Mouse (Mus musculus) liver, embryonic 13.5 days (tissue): ENCODE measurements at regions not wholly inside any gene's neighbourhood (a gene's known extent, or its start where the extent isn't known, plus 50 kb on each side); places are given as distances from the start of the nearest gene placed in this dataset.
"Not testable (repeated sequence)": the region's sequence is repeated elsewhere in the genome, so short reads cannot be mapped to it uniquely, and the experiment has no call there.

Experiments
- ATAC-seq: fragments of 200-750 bp; cut with Nextera tagmentation; 2 replicates; pipeline ENCODE4 v1.8.0; 2017; ENCODE audit warnings: low read depth, mild to moderate bottlenecking, moderate number of reproducible peaks, moderate library complexity
- DNase-seq: peaks from one replicate; pipeline ENCODE4 v3.0.0; 2022
- H3K27ac ChIP-seq: fragments of 300-500 bp; sonication (generic); 2 replicates; pipeline ENCODE4 v1.5.1; 2015; ENCODE audit warnings: moderate library complexity, mild to moderate bottlenecking, inconsistent platforms
- H3K27me3 ChIP-seq: fragments of 300-500 bp; sonication (generic); 2 replicates; pipeline ENCODE4 v1.6.1; 2015; ENCODE audit warnings: mild to moderate bottlenecking, inconsistent platforms
- H3K36me3 ChIP-seq: fragments of 300-500 bp; sonication (generic); 2 replicates; pipeline ENCODE4 v1.6.1; 2015; ENCODE audit warnings: mild to moderate bottlenecking, inconsistent platforms
- H3K4me1 ChIP-seq: fragments of 300-500 bp; sonication (generic); replicated peaks from 2 replicates; pipeline ENCODE4 v1.6.1; 2015; ENCODE audit warnings: inconsistent platforms
- H3K4me2 ChIP-seq: fragments of 300-500 bp; sonication (generic); 2 replicates; pipeline ENCODE4 v1.6.1; 2015; ENCODE audit warnings: inconsistent platforms, mild to moderate bottlenecking, moderate library complexity
- H3K4me3 ChIP-seq: fragments of 300-500 bp; sonication (generic); replicated peaks from 2 replicates; pipeline ENCODE4 v1.5.1; 2015; ENCODE audit warnings: mild to moderate bottlenecking, inconsistent platforms
- H3K9ac ChIP-seq: fragments of 300-500 bp; sonication (generic); 2 replicates; pipeline ENCODE4 v1.6.1; 2015; ENCODE audit warnings: mild to moderate bottlenecking, inconsistent platforms
- H3K9me3 ChIP-seq: fragments of 300-500 bp; sonication (generic); replicated peaks from 2 replicates; pipeline ENCODE4 v1.6.1; 2016; ENCODE audit warnings: inconsistent platforms
- WGBS: fragments of 180-500 bp; shearing (Covaris S2); methylation state at CpG from one replicate; pipeline ENCODE4 v1.1.7; 2015; ENCODE audit not compliant: insufficient replicate concordance; 5-methylcytosine and 5-hydroxymethylcytosine counted together

GRCm38 (mm10) chr19:29869526-29869925 is 55.4 kb upstream of the Il33 start:
- no peaks in the 10 kb centered on the region for H3K4me1 ChIP-seq
- no peak overlapping the region for H3K9ac ChIP-seq
- no peaks in the 10 kb centered on the region for H3K36me3 ChIP-seq
- H3K27me3 ChIP-seq: no peaks in the 10 kb centered on the region
- WGBS: 60% methylated on average over 5 of the region's 5 CpGs
- DNase-seq: no peak
- no peak for ATAC-seq
- no peaks in the 10 kb centered on the region for H3K9me3 ChIP-seq
- no peak overlapping the region for H3K4me3 ChIP-seq
- H3K4me2 ChIP-seq: no peak overlapping the region
- H3K27ac ChIP-seq: no peak overlapping the region

GRCm38 (mm10) chr19:29868681-29869080 is 55.9 kb upstream of the Ranbp6 start:
- not testable (repeated sequence) for H3K4me3 ChIP-seq, H3K9ac ChIP-seq, H3K4me1 ChIP-seq, H3K27me3 ChIP-seq, H3K4me2 ChIP-seq, ATAC-seq, H3K27ac ChIP-seq, H3K9me3 ChIP-seq, H3K36me3 ChIP-seq, DNase-seq
- WGBS: 58% methylated on average over 1 of the region's 1 CpGs

- no peak overlapping the region for H3K9ac ChIP-seq
- H3K9me3 ChIP-seq: no peaks in the 10 kb centered on the region
- H3K27me3 ChIP-seq: no peaks in the 10 kb centered on the region
- H3K4me2 ChIP-seq: no peak overlapping the region
- no peak overlapping the region for H3K27ac ChIP-seq
- H3K36me3 ChIP-seq: no peaks in the 10 kb centered on the region
- WGBS: 66% methylated on average over 3 of the region's 3 CpGs
- ATAC-seq (no peak), DNase-seq (no peak)
- no peaks in the 10 kb centered on the region for H3K4me1 ChIP-seq
- no peak overlapping the region for H3K4me3 ChIP-seq
Observed at GRCm38 (mm10) chr19:29866822-29867221, 54.0 kb upstream of the Ranbp6 start.

GRCm38 (mm10) chr19:29865142-29865541 is 52.4 kb upstream of the Ranbp6 start:
- peak; percentile 61 for ATAC-seq

GRCm38 (mm10) chr19:29862808-29863207 is 50.0 kb upstream of the Ranbp6 start:
- H3K36me3 ChIP-seq: no peaks in the 10 kb centered on the region
- H3K4me3 ChIP-seq: no peak overlapping the region
- no peak overlapping the region for H3K27ac ChIP-seq
- H3K4me1 ChIP-seq: no peaks in the 10 kb centered on the region
- no peak for ATAC-seq
- H3K27me3 ChIP-seq: no peaks in the 10 kb centered on the region
- no peak for DNase-seq
- H3K9me3 ChIP-seq: no peaks in the 10 kb centered on the region
- no peak overlapping the region for H3K4me2 ChIP-seq
- H3K9ac ChIP-seq: no peak overlapping the region

More at GRCm38 (mm10) chr19:29865142-29865541, 52.4 kb upstream of the Ranbp6 start:
- Histone ChIP-seq H3K4me2 (no peak overlapping the region), H3K4me1 (no peaks in the 10 kb centered on the region), H3K9me3 (no peaks in the 10 kb centered on the region), H3K36me3 (no peaks in the 10 kb centered on the region), H3K4me3 (no peak overlapping the region), H3K9ac (no peak overlapping the region), H3K27me3 (no peaks in the 10 kb centered on the region), H3K27ac (no peak overlapping the region)
- peak; percentile 3 for DNase-seq
- 45% methylated on average over 1 of the region's 1 CpGs for WGBS
